Mouse (Mus musculus) midbrain, embryonic 14.5 days (tissue): Measurements from ENCODE around the gene Necap2. TPM values are rescaled to one million over a fixed set of nuclear protein-coding genes. Genes with fewer than 3 reads are reported as not detected.

ENCODE experiments used
- ATAC-seq: fragments of 200-750 bp; cut with Nextera tagmentation; 2 replicates; pipeline ENCODE4 v1.8.0; 2017; ENCODE audit warnings: moderate number of reproducible peaks, moderate library complexity; ENCODE audit not compliant: low FRiP score, low TSS enrichment
- DNase-seq: peaks from one replicate; pipeline ENCODE4 v3.0.0-alpha.2; 2015
- H3K27ac ChIP-seq: fragments of 300-500 bp; sonication (generic); replicated peaks from 2 replicates; pipeline ENCODE4 v1.5.1; 2014; ENCODE audit warnings: mild to moderate bottlenecking, low read depth, low read length, moderate library complexity
- H3K27me3 ChIP-seq: fragments of 300-500 bp; sonication (generic); 2 replicates; pipeline ENCODE4 v1.6.1; 2014; ENCODE audit warnings: low read length, control low read depth, mixed read lengths; ENCODE audit not compliant: control insufficient read depth, insufficient read depth
- H3K36me3 ChIP-seq: fragments of 300-500 bp; sonication (generic); 2 replicates; pipeline ENCODE4 v1.6.1; 2014; ENCODE audit warnings: low read length, control low read depth; ENCODE audit not compliant: control insufficient read depth, insufficient read depth
- H3K4me1 ChIP-seq: fragments of 300-500 bp; sonication (generic); 2 replicates; pipeline ENCODE4 v1.6.1; 2014; ENCODE audit warnings: mild to moderate bottlenecking, antibody characterized with exemption, low read length, control low read depth; ENCODE audit not compliant: control insufficient read depth, insufficient read depth
- H3K4me2 ChIP-seq: fragments of 300-500 bp; sonication (generic); 2 replicates; pipeline ENCODE4 v1.6.1; 2014; ENCODE audit warnings: mild to moderate bottlenecking, low read length, moderate library complexity
- H3K4me3 ChIP-seq: fragments of 300-500 bp; sonication (generic); replicated peaks from 2 replicates; pipeline ENCODE4 v1.5.1; 2014; ENCODE audit warnings: low read depth, low read length
- H3K9ac ChIP-seq: fragments of 300-500 bp; sonication (generic); replicated peaks from 2 replicates; pipeline ENCODE4 v1.6.1; 2014; ENCODE audit warnings: mild to moderate bottlenecking, low read length, moderate library complexity
- H3K9me3 ChIP-seq: fragments of 300-500 bp; sonication (generic); 2 replicates; pipeline ENCODE4 v1.6.1; 2016; ENCODE audit warnings: low read length, control low read depth, mixed read lengths; ENCODE audit not compliant: control insufficient read depth
- WGBS: fragments of 180-500 bp; shearing (Covaris S2); extraction: QIAGEN DNeasy Blood & Tissue Kit; methylation state at CpG from one replicate; pipeline ENCODE4 v1.1.7; 2014; 5-methylcytosine and 5-hydroxymethylcytosine counted together
- polyA plus RNA-seq: library from polyadenylated mRNA; unstranded; fragments of >200 nt; fragmentation: Nextera tagmentation; extraction: Ambion mirVana; gene quantifications from 2 replicates; pipeline ENCODE4 v1.2.1, GENCODE M21; 2014

The Necap2 gene
- polyA plus RNA-seq, 1 experiment from 2014 or later = 43.3 TPM

DNA sequence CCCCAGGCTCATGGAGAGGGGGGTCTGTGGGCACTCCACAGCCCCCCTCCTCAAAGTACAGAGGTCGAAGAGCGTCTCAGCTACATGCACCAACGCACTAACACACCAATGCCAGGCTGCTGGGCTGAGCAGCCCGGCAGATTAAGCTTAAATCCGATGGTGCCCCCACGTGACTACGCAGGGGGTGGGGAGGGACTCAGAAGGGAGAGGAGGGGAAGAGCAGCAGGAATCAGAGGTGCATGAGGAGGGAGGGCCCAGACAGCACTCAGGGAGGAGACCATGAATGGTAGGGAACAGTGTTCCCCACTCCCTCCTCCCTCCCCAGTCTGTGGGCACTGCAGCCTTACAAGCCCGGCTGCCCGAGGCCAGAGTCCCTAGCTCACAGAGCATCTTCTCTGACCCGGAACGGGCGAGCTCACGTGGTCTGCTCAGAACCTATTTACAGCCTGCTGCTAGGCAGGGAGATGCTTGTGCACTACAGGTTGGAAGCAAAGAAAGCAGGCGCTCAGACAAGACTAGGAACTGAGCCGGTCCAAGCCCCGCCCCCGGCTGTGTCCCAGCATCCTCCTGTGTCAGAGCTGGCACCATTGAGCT, 24.5 kb downstream of the Necap2 start:
- DNase-seq (peak; percentile 82), ATAC-seq (peak; percentile 70)
- Histone ChIP-seq H3K4me2 (peak overlapping the region; percentile 54), H3K4me3 (peak overlapping the region; percentile 18), H3K27ac (peak overlapping the region; percentile 89), H3K9ac (peak overlapping the region; percentile 39), H3K9me3 (no peaks in the 10 kb centered on the region), H3K27me3 (no peaks in the 10 kb centered on the region), H3K4me1 (peaks cover 41% of the 10 kb centered on the region), H3K36me3 (peaks cover 8% of the 10 kb centered on the region)
- 5% methylated on average over 17 of the region's 17 CpGs for WGBS

DNA sequence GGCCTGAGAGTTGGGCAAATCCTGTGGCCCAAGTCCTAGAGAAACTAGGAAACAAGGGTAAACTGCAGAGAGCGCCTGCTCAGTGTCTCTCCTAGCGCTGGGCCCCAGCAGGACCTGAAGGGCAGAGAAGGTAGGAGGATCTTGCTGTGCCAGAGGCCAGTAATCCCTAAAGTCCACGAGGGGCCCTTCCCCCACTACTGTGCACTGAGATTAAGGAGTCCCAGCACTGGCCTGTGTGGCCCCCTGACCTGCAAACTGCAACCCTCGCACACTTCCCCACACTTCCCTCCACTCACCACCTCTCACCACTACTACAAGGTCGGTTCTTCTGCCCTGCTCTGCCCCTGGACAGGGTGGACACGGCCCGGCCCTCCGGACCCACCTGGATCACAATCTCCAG, 25.0 kb downstream of the Necap2 start:
- 14% methylated on average over 8 of the region's 8 CpGs for WGBS
- Histone ChIP-seq H3K27ac (peak overlapping the region; percentile 89), H3K9me3 (no peaks in the 10 kb centered on the region), H3K4me3 (peak overlapping the region; percentile 18), H3K4me1 (peaks cover 46% of the 10 kb centered on the region), H3K9ac (peak overlapping the region; percentile 39), H3K27me3 (no peaks in the 10 kb centered on the region), H3K4me2 (peak overlapping the region; percentile 54), H3K36me3 (peaks cover 8% of the 10 kb centered on the region)
- ATAC-seq = no peak
- DNase-seq = no peak

DNA sequence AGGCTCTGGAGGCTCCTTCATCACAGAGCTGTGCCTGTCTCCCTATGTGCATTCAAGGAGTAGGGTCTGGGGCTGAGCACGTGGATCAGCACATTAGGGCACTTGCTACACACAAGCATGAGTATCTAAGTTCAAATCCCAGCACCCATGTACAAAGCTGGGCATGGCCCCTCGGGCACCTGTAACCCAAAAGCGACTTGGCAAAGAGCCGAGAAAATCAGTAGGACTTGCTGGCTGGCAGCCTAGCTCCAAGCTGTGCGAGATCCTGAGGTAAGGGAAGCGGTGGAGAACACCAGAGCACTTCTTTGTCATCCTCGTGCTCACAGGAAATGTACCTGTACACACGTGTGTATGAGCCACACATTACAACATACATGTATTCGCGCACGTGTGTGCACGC, 25.7 kb downstream of the Necap2 start:
- no peak for DNase-seq
- Histone ChIP-seq H3K36me3 (peaks cover 7% of the 10 kb centered on the region), H3K4me1 (peaks cover 49% of the 10 kb centered on the region), H3K27me3 (no peaks in the 10 kb centered on the region), H3K9ac (no peak overlapping the region), H3K4me2 (peak overlapping the region; percentile 54), H3K4me3 (no peak overlapping the region), H3K9me3 (no peaks in the 10 kb centered on the region), H3K27ac (peak overlapping the region; percentile 89)
- 69% methylated on average over 12 of the region's 12 CpGs for WGBS
- no peak for ATAC-seq

DNA sequence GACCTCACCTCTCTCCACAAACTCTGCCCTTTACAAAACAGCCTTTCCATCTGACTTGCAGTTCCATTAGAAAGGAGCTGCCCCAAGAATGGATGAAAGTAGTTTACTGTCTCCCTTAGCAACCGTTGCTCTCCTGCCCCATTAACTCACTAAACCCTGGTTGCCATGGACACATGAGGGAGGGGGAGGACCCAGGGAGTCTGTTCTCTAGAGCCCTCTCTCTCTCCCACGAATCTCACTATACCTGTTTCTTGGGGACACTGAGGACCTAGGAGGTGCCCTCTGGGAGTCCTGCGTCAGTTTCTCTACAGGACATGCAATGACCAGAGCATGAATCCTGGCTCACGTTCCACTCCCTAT, 28.7 kb downstream of the Necap2 start:
- Histone ChIP-seq H3K4me1 (peaks cover 54% of the 10 kb centered on the region), H3K4me3 (no peak overlapping the region)

GRCm38 (mm10) chr4:141048810-141049475, 29.2 kb downstream of the Necap2 start:
- Histone ChIP-seq H3K36me3 (peaks cover 13% of the 10 kb centered on the region), H3K4me2 (peak overlapping the region; percentile 50), H3K9me3 (no peaks in the 10 kb centered on the region), H3K27ac (peak overlapping the region; percentile 98), H3K4me3 (no peak overlapping the region), H3K4me1 (peaks cover 49% of the 10 kb centered on the region), H3K27me3 (no peaks in the 10 kb centered on the region), H3K9ac (peak overlapping the region; percentile 51)
- ATAC-seq (peak; percentile 25; the same call in 1 of the 2 replicates), DNase-seq (peak; percentile 75)
- WGBS = 13% methylated on average over 17 of the region's 17 CpGs

More for the DNA sequence above, 28.7 kb downstream of the Necap2 start:
- Histone ChIP-seq H3K4me2 (peak overlapping the region; percentile 50), H3K9me3 (no peaks in the 10 kb centered on the region), H3K27me3 (no peaks in the 10 kb centered on the region), H3K36me3 (peaks cover 13% of the 10 kb centered on the region; the same call in 1 of the 2 replicates), H3K27ac (peak overlapping the region; percentile 98), H3K9ac (peak overlapping the region; percentile 51)
- WGBS = 6% methylated on average over 4 of the region's 4 CpGs
- peak; percentile 55; the same call in 1 of the 2 replicates for ATAC-seq
- peak; percentile 91 for DNase-seq

GRCm38 (mm10) chr4:141044816-141045215, 33.3 kb downstream of the Necap2 start:
- H3K9me3 ChIP-seq = no peaks in the 10 kb centered on the region
- no peaks in the 10 kb centered on the region for H3K27me3 ChIP-seq
- H3K4me3 ChIP-seq = no peak overlapping the region
- H3K9ac ChIP-seq = no peak overlapping the region
- ATAC-seq (peak; percentile 57; the same call in 1 of the 2 replicates), DNase-seq (peak; percentile 88)
- H3K36me3 ChIP-seq = peaks cover 33% of the 10 kb centered on the region
- H3K4me1 ChIP-seq = peaks cover 25% of the 10 kb centered on the region
- no peak overlapping the region for H3K27ac ChIP-seq
- 17% methylated on average over 8 of the region's 8 CpGs for whole genome bisulfite sequencing
- H3K4me2 ChIP-seq = no peak overlapping the region

DNA sequence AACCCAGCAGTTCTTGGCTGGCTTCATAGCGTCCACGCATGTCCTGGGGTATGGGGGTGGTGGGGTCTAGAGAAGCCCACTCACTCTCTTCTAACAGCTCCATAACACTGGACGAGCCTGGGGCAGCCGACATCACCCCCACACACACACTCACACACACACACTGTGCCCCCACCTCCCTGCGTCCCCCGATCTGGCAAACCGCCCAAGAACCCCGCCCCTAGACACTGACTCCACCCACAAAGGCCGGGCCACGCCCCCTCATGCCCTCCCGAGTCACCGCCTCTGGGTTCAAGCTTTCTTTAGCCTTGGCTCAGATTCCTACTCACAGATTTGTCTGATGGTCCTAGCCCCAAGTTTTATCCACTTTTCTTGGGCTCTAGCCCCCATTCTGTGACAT, 37.0 kb downstream of the Necap2 start:
- Histone ChIP-seq H3K4me2 (no peak overlapping the region), H3K27ac (no peak overlapping the region), H3K4me3 (no peak overlapping the region), H3K27me3 (no peaks in the 10 kb centered on the region), H3K9me3 (no peaks in the 10 kb centered on the region), H3K36me3 (peaks cover 51% of the 10 kb centered on the region), H3K4me1 (no peaks in the 10 kb centered on the region), H3K9ac (no peak overlapping the region)
- no peak for ATAC-seq
- 63% methylated on average over 12 of the region's 12 CpGs for WGBS
- no peak for DNase-seq

GRCm38 (mm10) chr4:141033606-141034549, 44.3 kb downstream of the Necap2 start:
- no peak overlapping the region for H3K9ac ChIP-seq
- ATAC-seq (0 out of 2 replicates have a peak, but pooled peaks have one; percentile 28), DNase-seq (peak; percentile 41)
- no peaks in the 10 kb centered on the region for H3K27me3 ChIP-seq
- no peak overlapping the region for H3K4me3 ChIP-seq
- 72% methylated on average over 27 of the region's 27 CpGs for WGBS
- no peaks in the 10 kb centered on the region for H3K9me3 ChIP-seq
- peaks cover 67% of the 10 kb centered on the region for H3K36me3 ChIP-seq
- no peak overlapping the region for H3K4me2 ChIP-seq
- H3K27ac ChIP-seq = no peak overlapping the region
- no peaks in the 10 kb centered on the region for H3K4me1 ChIP-seq
